In the genomic region with DNA sequence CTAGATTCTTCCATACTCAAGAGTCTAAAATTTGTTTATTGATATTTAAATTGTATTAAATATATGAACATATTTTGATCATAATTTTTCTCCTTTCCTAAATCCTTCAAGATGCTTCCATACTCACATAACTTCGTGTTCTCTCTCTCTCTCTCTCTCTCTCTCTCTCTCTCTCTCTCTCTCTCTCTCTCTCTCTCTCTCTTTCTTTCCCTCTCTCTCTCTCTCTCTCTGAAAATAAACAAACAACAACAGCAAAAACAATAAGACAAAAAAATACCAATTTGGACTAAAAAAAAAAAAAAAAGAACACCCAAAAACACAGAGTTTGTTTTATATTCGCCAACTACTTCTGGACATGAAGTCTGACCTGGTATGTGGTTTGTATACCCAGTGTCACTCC, we compare ENCODE assay signal across 16 mouse cellular contexts.
"Had no signal": no experiment of that assay in that cellular context is flagged by ENCODE, and none has a peak within 500 bp of the region (broad histone marks: within the 10 kb centered on the region; RNA-seq: fewer than 3 reads in every experiment).

No protein-coding gene starts in this region.

- H3K9me3 ChIP-seq: neural tube, embryonic 13.5 days; neural tube, embryonic 15.5 days; stomach, embryonic 15.5 days had no signal

- H3K9ac ChIP-seq: neural tube, embryonic 13.5 days; neural tube, embryonic 15.5 days; stomach, embryonic 15.5 days had no signal

- H3K27me3 ChIP-seq: neural tube, embryonic 13.5 days; neural tube, embryonic 15.5 days; stomach, embryonic 15.5 days had no signal

- H3K4me2 ChIP-seq: neural tube, embryonic 13.5 days; neural tube, embryonic 15.5 days; stomach, embryonic 15.5 days had no signal

- H3K36me3 ChIP-seq: neural tube, embryonic 13.5 days; neural tube, embryonic 15.5 days; stomach, embryonic 15.5 days had no signal

- H3K4me3 ChIP-seq: neural tube, embryonic 13.5 days; neural tube, embryonic 15.5 days; stomach, embryonic 15.5 days had no signal

- H3K27ac ChIP-seq: neural tube, embryonic 13.5 days; neural tube, embryonic 15.5 days; stomach, embryonic 15.5 days; stomach, postnatal 0 days had no signal

- DNase-seq: retina, postnatal 1 day; right cerebral cortex, adult 18-20 months; right cerebral cortex, postnatal 14 days; right cerebral cortex, postnatal 25 days; right cerebral cortex, postnatal 4 days; spleen, adult 18-20 months; thymus, adult 18-20 months; thymus, adult 2 months; thymus, postnatal 14 days; thymus, postnatal 25 days; thymus, postnatal 36 days; thymus, postnatal 4 days had no signal

- H3K4me1 ChIP-seq: neural tube, embryonic 13.5 days; neural tube, embryonic 15.5 days; stomach, embryonic 15.5 days had no signal
